Mouse (Mus musculus): ENCODE results near the gene Man2a1. TPM values are rescaled to one million over a fixed set of nuclear protein-coding genes. Genes with fewer than 3 reads are reported as not detected.
"Not testable (repeated sequence)": the region's sequence is repeated elsewhere in the genome, so short reads cannot be mapped to it uniquely, and the experiment has no call there.

The Man2a1 gene
- polyA plus RNA-seq, 1 experiment, result 12.5 TPM

GRCm38 (mm10) chr17:64751249-64751648, 150.7 kb downstream of the Man2a1 start:
- Histone ChIP-seq H3ac (ENCODE audit: control insufficient read depth, insufficient read length, low read depth) (no peak overlapping the region), H3K79me2 (ENCODE audit: control insufficient read depth, insufficient read depth) (no peaks in the 10 kb centered on the region), H3K36me3 (ENCODE audit: control insufficient read depth, insufficient read depth) (peaks cover 30% of the 10 kb centered on the region), H3K27me3 (ENCODE audit: control insufficient read depth, insufficient read depth, insufficient read length) (no peaks in the 10 kb centered on the region), H3K4me3 (ENCODE audit: insufficient read depth, poor library complexity, severe bottlenecking) (no peak overlapping the region), H3K79me3 (ENCODE audit: low read depth) (no peaks in the 10 kb centered on the region)
- TF ChIP-seq CTCF (IDR thresholded peaks at IDR 0.05; ENCODE audit: control insufficient read depth, insufficient read depth, insufficient read length) (no peak), CEBPB (IDR thresholded peaks at IDR 0.05; ENCODE audit: low read depth) (no peak)

GRCm38 (mm10) chr17:64752126-64753019, 151.8 kb downstream of the Man2a1 start:
- H3K27me3 ChIP-seq (ENCODE audit: control insufficient read depth, insufficient read depth, insufficient read length), result no peaks in the 10 kb centered on the region
- peaks cover 23% of the 10 kb centered on the region for H3K36me3 ChIP-seq (ENCODE audit: control insufficient read depth, insufficient read depth)
- H3K79me2 ChIP-seq (ENCODE audit: control insufficient read depth, insufficient read depth), result no peaks in the 10 kb centered on the region
- TF ChIP-seq MYOD1 (IDR thresholded peaks at IDR 0.05; ENCODE audit: control insufficient read depth, insufficient read length, low read depth) (no peak), MAX (IDR thresholded peaks at IDR 0.05) (no peak), CEBPB (IDR thresholded peaks at IDR 0.05; ENCODE audit: low read depth) (no peak), FOSL1 (IDR thresholded peaks at IDR 0.05; ENCODE audit: insufficient read depth, low read length, poor library complexity, severe bottlenecking) (no peak), CTCF (IDR thresholded peaks at IDR 0.05; ENCODE audit: control insufficient read depth, insufficient read depth, insufficient read length) (no peak), USF1 (IDR thresholded peaks at IDR 0.05; ENCODE audit: low read depth) (no peak), MYOG (IDR thresholded peaks at IDR 0.05; ENCODE audit: control insufficient read depth, extremely low read depth, insufficient read length) (no peak)
- no peak overlapping the region for H3K4me3 ChIP-seq (ENCODE audit: insufficient read depth, poor library complexity, severe bottlenecking)
- H3ac ChIP-seq (ENCODE audit: control insufficient read depth, insufficient read length, low read depth), result no peak overlapping the region
- H3K79me3 ChIP-seq (ENCODE audit: low read depth), result no peaks in the 10 kb centered on the region

GRCm38 (mm10) chr17:64753507-64753906, 153.0 kb downstream of the Man2a1 start:
- no peaks in the 10 kb centered on the region for H3K79me3 ChIP-seq (ENCODE audit: low read depth)
- no peaks in the 10 kb centered on the region for H3K79me2 ChIP-seq (ENCODE audit: control insufficient read depth, insufficient read depth)
- no peak overlapping the region for H3K4me3 ChIP-seq (ENCODE audit: insufficient read depth, poor library complexity, severe bottlenecking)
- no peak overlapping the region for H3ac ChIP-seq (ENCODE audit: control insufficient read depth, insufficient read length, low read depth)
- TF ChIP-seq CTCF (IDR thresholded peaks at IDR 0.05; ENCODE audit: control insufficient read depth, insufficient read depth, insufficient read length) (no peak), MYOD1 (IDR thresholded peaks at IDR 0.05; ENCODE audit: control insufficient read depth, insufficient read length, low read depth) (no peak), USF1 (IDR thresholded peaks at IDR 0.05; ENCODE audit: low read depth) (no peak), CEBPB (IDR thresholded peaks at IDR 0.05; ENCODE audit: low read depth) (no peak), MYOG (IDR thresholded peaks at IDR 0.05; ENCODE audit: control insufficient read depth, extremely low read depth, insufficient read length) (no peak)
- no peaks in the 10 kb centered on the region for H3K27me3 ChIP-seq (ENCODE audit: control insufficient read depth, insufficient read depth, insufficient read length)
- peaks cover 23% of the 10 kb centered on the region for H3K36me3 ChIP-seq (ENCODE audit: control insufficient read depth, insufficient read depth)

GRCm38 (mm10) chr17:64754142-64754863, 153.8 kb downstream of the Man2a1 start:
- H3K4me3 ChIP-seq (ENCODE audit: insufficient read depth, poor library complexity, severe bottlenecking), result no peak overlapping the region
- H3K27me3 ChIP-seq (ENCODE audit: control insufficient read depth, insufficient read depth, insufficient read length), result no peaks in the 10 kb centered on the region
- no peak overlapping the region for H3ac ChIP-seq (ENCODE audit: control insufficient read depth, insufficient read length, low read depth)
- TF ChIP-seq MYOD1 (IDR thresholded peaks at IDR 0.05; ENCODE audit: control insufficient read depth, insufficient read length, low read depth), result no peak
- TF ChIP-seq USF1 (IDR thresholded peaks at IDR 0.05; ENCODE audit: low read depth), result no peak
- no peak for TF ChIP-seq MYOG (IDR thresholded peaks at IDR 0.05; ENCODE audit: control insufficient read depth, extremely low read depth, insufficient read length)
- TF ChIP-seq CEBPB (IDR thresholded peaks at IDR 0.05; ENCODE audit: low read depth), result no peak
- no peak for TF ChIP-seq MAX (IDR thresholded peaks at IDR 0.05)
- no peak for TF ChIP-seq FOSL1 (IDR thresholded peaks at IDR 0.05; ENCODE audit: insufficient read depth, low read length, poor library complexity, severe bottlenecking)
- TF ChIP-seq CTCF (IDR thresholded peaks at IDR 0.05; ENCODE audit: control insufficient read depth, insufficient read depth, insufficient read length), result no peak
- H3K36me3 ChIP-seq (ENCODE audit: control insufficient read depth, insufficient read depth), result peaks cover 21% of the 10 kb centered on the region
- no peaks in the 10 kb centered on the region for H3K79me3 ChIP-seq (ENCODE audit: low read depth)
- H3K79me2 ChIP-seq (ENCODE audit: control insufficient read depth, insufficient read depth), result no peaks in the 10 kb centered on the region

- no peak for TF ChIP-seq MAX (IDR thresholded peaks at IDR 0.05)
- no peak for TF ChIP-seq FOSL1 (IDR thresholded peaks at IDR 0.05; ENCODE audit: insufficient read depth, low read length, poor library complexity, severe bottlenecking)
- TF ChIP-seq MYOG (IDR thresholded peaks at IDR 0.05; ENCODE audit: control insufficient read depth, extremely low read depth, insufficient read length), result no peak
- no peak for TF ChIP-seq MYOD1 (IDR thresholded peaks at IDR 0.05; ENCODE audit: control insufficient read depth, insufficient read length, low read depth)
Measured at GRCm38 (mm10) chr17:64755191-64755590, 154.7 kb downstream of the Man2a1 start.

GRCm38 (mm10) chr17:64762651-64763050, 162.1 kb downstream of the Man2a1 start:
- not testable (repeated sequence) for H3ac ChIP-seq (ENCODE audit: control insufficient read depth, insufficient read length, low read depth); H3K79me2 ChIP-seq (ENCODE audit: control insufficient read depth, insufficient read depth); H3K36me3 ChIP-seq (ENCODE audit: control insufficient read depth, insufficient read depth); H3K79me3 ChIP-seq (ENCODE audit: low read depth); H3K27me3 ChIP-seq (ENCODE audit: control insufficient read depth, insufficient read depth, insufficient read length); H3K4me3 ChIP-seq (ENCODE audit: insufficient read depth, poor library complexity, severe bottlenecking)

More at GRCm38 (mm10) chr17:64755191-64755590, 154.7 kb downstream of the Man2a1 start:
- no peak overlapping the region for H3K4me3 ChIP-seq (ENCODE audit: insufficient read depth, poor library complexity, severe bottlenecking)
- H3K36me3 ChIP-seq (ENCODE audit: control insufficient read depth, insufficient read depth), result peaks cover 21% of the 10 kb centered on the region
- no peaks in the 10 kb centered on the region for H3K27me3 ChIP-seq (ENCODE audit: control insufficient read depth, insufficient read depth, insufficient read length)
- H3K79me3 ChIP-seq (ENCODE audit: low read depth), result no peaks in the 10 kb centered on the region
- H3K79me2 ChIP-seq (ENCODE audit: control insufficient read depth, insufficient read depth), result no peaks in the 10 kb centered on the region
- no peak overlapping the region for H3ac ChIP-seq (ENCODE audit: control insufficient read depth, insufficient read length, low read depth)

All from C2C12 (cell line).